Mouse (Mus musculus): ENCODE measurements around the gene Car9.
"Not testable (repeated sequence)": the region's sequence is repeated elsewhere in the genome, so short reads cannot be mapped to it uniquely, and the experiment has no call there.

The Car9 gene

DNA sequence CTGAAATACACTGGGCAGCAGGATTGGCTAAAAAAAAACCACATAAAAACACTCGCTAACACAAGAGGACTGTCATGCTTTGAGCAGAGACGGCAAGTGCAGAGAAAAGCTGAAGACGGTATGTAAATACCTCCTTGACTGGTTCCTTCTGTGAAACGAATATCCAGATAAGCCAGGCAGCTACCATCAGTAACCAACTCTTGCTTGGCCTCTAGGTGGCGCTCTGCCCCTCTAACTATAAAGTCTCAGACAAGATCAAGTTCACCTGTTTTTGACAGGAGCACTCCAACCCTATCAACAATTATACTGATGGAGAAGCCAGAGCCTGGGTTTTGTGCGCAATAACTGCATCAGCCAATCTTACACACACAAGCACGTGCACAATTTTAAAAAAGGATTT lies 23.8 kb downstream of the Car9 start:
- DNase-seq = peak; percentile 62

DNA sequence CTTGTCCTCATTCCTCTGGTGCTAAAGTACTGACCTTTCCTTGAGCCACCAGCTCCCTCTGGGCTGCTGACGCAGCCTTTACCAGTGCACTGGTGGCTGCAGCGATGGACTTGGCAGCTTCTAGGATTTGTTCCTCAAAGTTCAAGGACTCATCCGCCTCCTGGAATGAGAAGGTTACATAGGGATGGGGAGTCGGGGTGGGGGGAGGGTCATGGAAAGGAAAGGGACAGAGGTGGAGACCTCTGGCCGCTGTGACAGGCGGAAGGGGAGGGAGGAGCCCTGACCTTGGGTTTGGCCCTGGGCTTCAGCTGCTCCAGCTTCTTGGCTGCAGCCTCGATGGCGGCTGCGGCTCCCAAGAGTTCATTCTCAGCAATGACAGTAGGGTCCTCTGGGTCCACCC lies 26.5 kb downstream of the Car9 start:
- no peak for DNase-seq

DNA sequence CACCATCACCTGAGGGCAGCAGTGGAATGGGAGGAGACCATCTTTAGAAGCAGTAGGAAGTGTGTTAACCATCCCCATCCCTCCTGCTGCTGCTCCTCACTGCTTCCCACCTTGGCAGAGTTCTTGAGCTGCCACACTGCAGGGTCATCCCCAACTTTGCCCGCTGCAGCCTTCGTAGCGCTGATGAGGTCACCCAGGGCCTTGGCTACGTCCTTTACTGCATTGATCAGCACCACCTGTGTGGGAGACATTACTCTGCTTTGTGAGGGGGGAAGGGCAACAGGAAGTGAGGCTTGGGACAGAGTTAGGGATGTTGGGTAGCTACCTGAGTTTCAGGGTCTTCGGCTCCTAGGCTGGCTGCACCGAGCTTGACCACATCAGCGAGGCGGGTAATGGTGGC lies 28.9 kb downstream of the Car9 start:
- DNase-seq = no peak

GRCm38 (mm10) chr4:43536031-43536430 lies 29.3 kb downstream of the Car9 start:
- no peak for DNase-seq

GRCm38 (mm10) chr4:43542044-43542443 lies 35.3 kb downstream of the Car9 start:
- no peak for DNase-seq

DNA sequence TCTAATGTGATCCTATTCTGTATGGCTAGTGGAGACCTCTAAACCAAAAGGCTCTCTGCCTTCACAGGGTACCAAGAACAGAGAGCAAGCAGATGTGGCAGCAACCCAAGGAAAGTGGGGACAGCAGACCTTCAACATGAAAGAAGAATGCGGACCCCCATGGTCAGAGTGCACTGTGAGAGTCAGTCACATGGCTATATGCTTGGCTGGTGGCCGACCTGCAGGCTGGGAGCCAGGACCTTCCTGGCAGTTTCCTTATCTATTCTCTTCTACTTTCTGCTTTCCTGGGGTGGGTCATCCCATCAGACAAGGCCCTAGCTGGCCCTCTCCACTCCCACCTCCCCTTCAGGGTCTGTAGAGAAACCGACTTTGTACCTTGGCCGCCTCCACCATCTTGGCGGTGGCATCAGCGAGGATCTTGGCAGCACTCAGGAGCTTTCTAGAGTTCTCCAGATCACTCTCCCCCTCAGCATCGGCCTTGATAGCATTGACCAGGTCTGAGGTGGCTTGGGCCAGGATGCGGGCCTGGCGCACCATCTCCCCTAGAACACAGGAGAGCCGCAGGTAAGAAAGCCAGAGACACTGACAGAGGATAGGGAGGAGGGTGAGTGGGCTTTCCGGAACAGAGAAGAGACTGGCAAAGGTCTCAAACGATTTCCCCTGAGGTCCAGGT lies 39.7 kb downstream of the Car9 start:
- no peak for DNase-seq

GRCm38 (mm10) chr4:43547160-43547559 lies 40.4 kb downstream of the Car9 start:
- no peak for DNase-seq

GRCm38 (mm10) chr4:43549055-43549454 lies 42.3 kb downstream of the Car9 start:
- no peak for DNase-seq

DNA sequence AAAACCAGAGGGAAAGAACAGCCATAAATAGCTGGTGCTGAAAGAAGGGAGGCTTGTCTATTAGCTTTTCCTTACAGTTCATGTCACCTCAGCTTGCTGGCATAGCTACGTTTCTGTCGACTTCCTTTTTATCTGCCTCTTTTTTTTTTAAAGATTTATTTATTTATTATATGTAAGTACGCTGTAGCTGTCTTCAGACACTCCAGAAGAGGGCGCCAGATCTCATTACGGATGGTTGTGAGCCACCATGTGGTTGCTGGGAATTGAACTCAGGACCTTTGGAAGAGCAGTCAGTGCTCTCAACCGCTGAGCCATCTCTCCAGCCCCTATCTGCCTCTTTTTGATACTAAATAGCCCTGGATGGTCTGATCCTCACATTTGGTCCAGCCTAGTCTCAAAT lies 45.1 kb downstream of the Car9 start:
- DNase-seq = not testable (repeated sequence)

DNA sequence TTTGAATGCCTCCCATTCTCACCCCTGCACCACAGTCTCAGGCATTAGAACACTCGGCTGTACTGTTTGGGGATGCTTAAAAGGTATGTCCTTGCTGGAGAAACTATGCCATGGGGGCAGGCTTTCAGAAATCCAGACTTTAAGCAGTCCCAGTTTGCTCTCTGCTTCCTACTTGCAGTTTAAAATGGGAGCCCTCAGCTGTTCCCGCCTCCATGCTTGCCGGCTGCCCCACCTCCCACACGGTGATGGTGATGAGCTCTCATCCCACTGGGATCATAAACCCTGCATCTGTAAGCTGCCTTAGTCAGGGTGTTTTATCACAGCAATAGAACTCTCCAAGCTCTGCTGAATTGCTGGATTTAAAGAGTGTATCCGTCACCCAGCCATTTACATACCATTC lies 45.7 kb downstream of the Car9 start:
- no peak for DNase-seq

GRCm38 (mm10) chr4:43553891-43554290 lies 47.1 kb downstream of the Car9 start:
- no peak for DNase-seq

DNA sequence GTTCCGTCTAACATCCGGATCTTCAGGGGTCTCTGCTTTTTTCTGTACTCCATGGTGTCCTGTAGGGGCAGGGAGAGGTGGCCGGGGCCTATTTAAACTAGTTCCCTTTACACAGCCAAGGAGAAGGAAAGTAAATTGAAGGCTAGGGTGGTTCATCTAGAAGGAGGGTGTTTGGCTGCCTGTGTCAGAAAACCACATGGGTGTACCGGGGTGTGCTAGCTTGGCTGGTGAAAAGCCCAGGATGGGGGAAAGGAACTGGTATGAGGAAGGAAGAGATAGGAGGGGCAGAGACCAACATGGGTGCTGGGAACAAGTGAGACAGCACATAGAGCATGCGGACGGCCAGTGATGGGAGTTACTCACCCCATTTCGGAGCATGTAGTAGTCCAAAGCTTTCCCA lies 49.2 kb downstream of the Car9 start:
- DNase-seq = no peak

DNA sequence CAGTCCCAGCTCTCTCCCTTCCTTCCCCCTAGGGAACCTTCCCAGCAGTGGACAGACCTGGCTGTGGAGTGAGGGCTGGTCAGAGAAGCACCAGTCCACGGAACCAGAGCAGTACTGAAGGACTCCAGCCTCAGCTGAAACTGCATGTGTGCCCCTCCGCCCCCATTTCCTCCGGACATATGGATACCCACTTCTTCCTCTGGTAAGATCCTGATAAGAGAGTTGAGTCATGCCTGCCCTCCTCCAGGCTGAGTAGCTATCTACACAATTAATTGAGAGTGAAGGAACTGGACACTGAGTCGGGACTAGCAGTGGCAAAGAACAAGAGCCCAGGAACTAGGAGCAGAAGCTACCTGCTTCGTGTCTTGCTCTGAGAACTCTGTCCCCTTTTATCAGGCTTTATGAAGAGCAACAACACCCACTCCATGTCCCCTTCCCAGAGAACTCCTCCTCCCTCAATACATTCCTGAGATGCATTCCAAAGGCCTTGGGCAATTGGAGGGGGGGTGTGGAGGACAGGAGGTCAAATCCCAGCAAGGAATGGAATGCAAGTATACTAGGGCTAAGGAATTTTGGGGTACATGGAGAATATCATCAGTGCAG lies 51.4 kb downstream of the Car9 start:
- DNase-seq = no peak

- DNase-seq = no peak
Measured at GRCm38 (mm10) chr4:43558631-43559356, 52.0 kb downstream of the Car9 start.

DNA sequence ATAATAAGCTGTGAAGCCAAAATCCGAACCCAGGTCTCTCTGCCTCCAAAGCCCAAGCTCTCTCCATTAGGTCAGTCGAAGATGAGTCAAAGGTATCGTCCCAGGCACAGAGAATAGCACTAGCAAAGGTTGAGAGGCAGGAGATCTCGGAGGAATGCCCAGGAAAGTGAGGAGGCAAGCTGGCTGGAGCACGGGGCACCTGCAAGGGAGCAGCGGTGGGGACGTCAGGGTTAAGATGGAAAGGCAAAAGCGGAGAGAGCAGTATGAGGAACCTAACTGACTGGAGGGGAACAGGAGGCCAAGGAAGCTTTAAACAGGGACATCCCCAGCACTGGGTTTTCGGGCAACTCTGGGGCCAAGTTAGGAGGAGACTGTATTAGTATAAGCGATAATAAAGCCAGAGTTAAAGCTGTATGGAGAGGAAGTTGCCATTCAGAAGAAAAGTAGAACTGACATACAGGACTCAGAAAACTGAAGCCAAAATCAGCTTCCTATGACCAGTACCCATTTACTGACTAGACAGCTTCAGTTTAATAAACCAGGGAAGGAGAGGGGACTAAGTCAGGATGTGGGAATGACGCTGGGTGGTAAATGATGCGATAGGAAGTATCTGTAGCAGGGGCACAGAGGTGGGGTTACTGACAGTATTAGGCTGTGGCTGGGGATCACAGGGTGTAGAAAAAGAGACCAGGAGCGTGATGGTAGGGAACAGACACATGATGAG lies 52.9 kb downstream of the Car9 start:
- no peak for DNase-seq

DNA sequence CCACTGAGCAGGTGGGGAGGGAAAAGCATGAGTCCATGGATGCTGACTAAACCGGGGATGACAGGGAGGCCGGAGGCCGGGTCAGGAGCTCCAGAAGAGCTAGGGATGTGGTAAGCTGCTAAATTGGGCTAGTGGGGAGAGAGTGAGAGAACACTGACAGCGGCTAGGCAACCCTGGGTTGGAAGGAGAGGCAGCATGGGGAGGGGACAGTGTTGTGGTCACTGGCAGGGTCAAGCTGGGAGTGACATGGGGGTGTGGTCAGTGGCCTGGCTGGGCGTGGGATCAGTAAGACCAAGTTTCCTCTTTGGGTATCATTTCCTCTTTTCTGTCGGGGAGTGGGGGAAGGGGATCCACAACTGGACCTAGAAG lies 53.5 kb downstream of the Car9 start:
- DNase-seq = no peak

- DNase-seq = no peak
Measured at GRCm38 (mm10) chr4:43560976-43561375, 54.2 kb downstream of the Car9 start.

- DNase-seq = no peak
Measured at GRCm38 (mm10) chr4:43561436-43561996, 54.8 kb downstream of the Car9 start.

DNA sequence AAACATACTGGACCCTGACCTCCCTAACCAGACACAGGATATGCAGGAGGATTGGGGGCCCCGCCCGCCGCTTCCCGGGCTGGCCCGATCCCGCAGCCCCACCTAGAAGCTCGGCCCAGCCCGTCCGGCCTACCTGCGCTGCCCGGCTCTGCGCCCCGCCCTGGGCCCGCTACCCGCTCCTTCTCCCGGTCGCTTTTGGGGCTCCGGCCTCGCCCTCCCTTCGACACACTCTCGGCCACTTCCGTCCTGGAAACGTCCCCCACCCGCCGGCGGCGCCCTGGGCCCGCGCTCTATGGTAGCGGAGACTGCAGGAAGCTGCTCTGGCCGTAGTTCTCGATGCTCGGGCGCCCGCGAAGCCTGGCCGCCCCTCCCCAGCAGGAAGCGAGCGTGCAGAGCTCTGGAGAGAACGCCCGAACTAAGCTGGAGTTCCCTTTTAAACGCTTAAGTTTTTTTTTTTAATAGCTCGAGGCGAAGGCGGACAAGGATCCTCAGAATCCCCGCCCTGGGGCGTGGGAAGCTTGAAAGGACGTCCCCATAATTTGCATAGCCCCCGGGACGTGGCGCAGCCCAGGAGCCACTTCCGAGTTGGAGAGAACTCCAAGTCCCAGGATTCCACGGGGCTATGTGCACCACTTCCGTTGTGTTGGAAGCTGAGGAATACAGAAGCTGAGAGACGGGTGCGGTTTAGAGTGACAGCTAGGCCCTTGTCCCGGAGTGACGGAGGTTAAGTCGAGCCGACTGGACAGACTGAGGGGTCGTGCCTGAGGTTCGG lies 55.4 kb downstream of the Car9 start, which contains the start of the genes Creb3 and Tln1:
TSS of gene Creb3 (plus strand) at position 336 of the 772 bp plus-strand sequence.
TSS of gene Tln1 (minus strand) at position 695 of the 772 bp plus-strand sequence.
- DNase-seq = peak; percentile 92

- DNase-seq = no peak
Measured at GRCm38 (mm10) chr4:43562769-43563600, 56.2 kb downstream of the Car9 start.
